Mouse (Mus musculus) brain, embryonic 14.5 days (tissue): ENCODE measurements at regions not wholly inside any gene's neighbourhood (a gene's known extent, or its start where the extent isn't known, plus 50 kb on each side); places are given as distances from the start of the nearest gene placed in this dataset.

Experiments used
- CTCF ChIP-seq: fragments of 200-500 bp; IDR thresholded peaks from 2 replicates; pipeline ENCODE4 v1.5.1; 2012; ENCODE audit warnings: inconsistent platforms, mild to moderate bottlenecking, moderate library complexity, borderline replicate concordance; ENCODE audit not compliant: insufficient read depth, insufficient read length; ENCODE audit errors: extremely low read depth
- POLR2A ChIP-seq: fragments of 200-500 bp; IDR thresholded peaks from 2 replicates; pipeline ENCODE4 v1.6.1; 2012; ENCODE audit warnings: mild to moderate bottlenecking, inconsistent platforms, borderline replicate concordance; ENCODE audit not compliant: poor library complexity, insufficient read depth, insufficient read length, severe bottlenecking; ENCODE audit errors: extremely low read depth

DNA sequence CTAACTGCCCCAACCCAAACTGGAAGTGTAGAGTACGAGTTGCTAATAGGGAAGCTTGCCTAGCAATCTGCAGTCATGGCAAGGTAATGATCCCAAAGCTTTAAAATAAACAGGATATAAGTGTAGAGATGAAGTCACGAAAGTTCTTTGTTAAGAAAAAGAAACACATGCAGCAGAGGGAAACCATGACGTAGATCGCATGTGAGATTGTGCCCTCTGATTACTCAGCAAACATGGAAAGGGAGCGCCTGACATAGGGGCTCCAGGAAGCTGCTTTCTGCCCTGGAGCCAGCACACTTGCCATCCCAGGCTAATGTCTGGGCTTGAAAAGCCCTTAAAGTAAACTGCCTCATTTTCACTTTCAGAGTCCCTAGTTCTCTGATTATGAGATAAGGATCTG, 132.4 kb downstream of the Trib2 start:
- TF ChIP-seq CTCF (no peak), POLR2A (no peak)
